Mouse (Mus musculus): ENCODE results near the gene Cntrl.

DNA sequence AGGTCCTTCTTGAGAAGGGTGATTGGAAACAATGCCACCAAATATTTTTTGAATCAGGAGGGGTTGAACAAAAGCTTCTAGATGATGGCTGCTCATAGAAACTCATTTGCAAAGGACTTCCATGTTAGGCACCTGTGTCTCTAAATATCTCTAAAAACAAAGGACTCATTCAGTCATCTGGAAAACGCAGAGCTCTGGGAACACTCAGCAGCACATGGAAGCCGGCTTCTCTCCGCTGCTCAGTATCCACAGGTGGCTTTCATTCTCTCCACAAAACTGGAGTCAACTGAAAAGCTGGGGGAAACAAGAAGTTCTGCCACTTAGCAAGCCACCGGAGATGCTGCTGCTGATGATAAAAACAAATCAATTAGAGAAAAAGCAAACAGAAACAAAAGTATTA, 118.9 kb downstream of the Cntrl start:
- TF ChIP-seq TAL1 (conservative IDR thresholded peaks at IDR 0.05; ENCODE audit: low read depth, low read length) (no peak), CTCF (IDR thresholded peaks at IDR 0.05; ENCODE audit: low read depth, low read length) (no peak)

Measured in G1E (cell line).